Mouse (Mus musculus) CH12.LX (cell line): ENCODE measurements around the gene Col23a1.

ENCODE experiments used
- CHD2 ChIP-seq: IDR thresholded peaks from 2 replicates; pipeline ENCODE4 v1.6.1; 2011; ENCODE audit warnings: low read length, improper control_type of control experiment
- CTCF ChIP-seq, 2 experiments: IDR thresholded peaks in 1 of 2; conservative IDR thresholded peaks in 1 of 2; 2 replicates each; pipeline ENCODE4 v1.5.1; 2011 to 2012; ENCODE audit warnings: low read depth in 2 of 2, low read length in 2 of 2, improper control_type of control experiment in 1 of 2, inconsistent platforms in 1 of 2, mild to moderate bottlenecking in 1 of 2, moderate library complexity in 1 of 2
- ELF1 ChIP-seq: IDR thresholded peaks from 2 replicates; pipeline ENCODE4 v1.6.1; 2014; ENCODE audit warnings: low read depth, mild to moderate bottlenecking, inconsistent platforms, low read length, improper control_type of control experiment
- GABPA ChIP-seq: IDR thresholded peaks from 2 replicates; pipeline ENCODE4 v1.6.1; 2012; ENCODE audit warnings: low read depth, low read length, improper control_type of control experiment, inconsistent platforms; ENCODE audit not compliant: insufficient replicate concordance
- KAT2A ChIP-seq: IDR thresholded peaks from 2 replicates; pipeline ENCODE4 v1.6.1; 2012; ENCODE audit warnings: low read length, improper control_type of control experiment, inconsistent platforms; ENCODE audit not compliant: insufficient replicate concordance
- POLR2A ChIP-seq: IDR thresholded peaks from 2 replicates; pipeline ENCODE4 v1.6.1; 2011; ENCODE audit warnings: low read depth, mild to moderate bottlenecking, improper control_type of control experiment, low read length
- RAD21 ChIP-seq: IDR thresholded peaks from 2 replicates; pipeline ENCODE4 v1.6.1; 2011; ENCODE audit warnings: low read depth, mild to moderate bottlenecking, low read length, improper control_type of control experiment, moderate library complexity
- SMC3 ChIP-seq: IDR thresholded peaks from 2 replicates; pipeline ENCODE4 v1.6.1; 2011; ENCODE audit warnings: low read depth, low read length, improper control_type of control experiment
- TCF12 ChIP-seq: IDR thresholded peaks from 2 replicates; pipeline ENCODE4 v1.6.1; 2014; ENCODE audit warnings: low read depth, mild to moderate bottlenecking, inconsistent platforms, low read length, improper control_type of control experiment
- ZKSCAN1 ChIP-seq: IDR thresholded peaks from 2 replicates; pipeline ENCODE4 v1.6.1; 2012; ENCODE audit warnings: low read depth, inconsistent platforms, low read length, improper control_type of control experiment, borderline replicate concordance

DNA sequence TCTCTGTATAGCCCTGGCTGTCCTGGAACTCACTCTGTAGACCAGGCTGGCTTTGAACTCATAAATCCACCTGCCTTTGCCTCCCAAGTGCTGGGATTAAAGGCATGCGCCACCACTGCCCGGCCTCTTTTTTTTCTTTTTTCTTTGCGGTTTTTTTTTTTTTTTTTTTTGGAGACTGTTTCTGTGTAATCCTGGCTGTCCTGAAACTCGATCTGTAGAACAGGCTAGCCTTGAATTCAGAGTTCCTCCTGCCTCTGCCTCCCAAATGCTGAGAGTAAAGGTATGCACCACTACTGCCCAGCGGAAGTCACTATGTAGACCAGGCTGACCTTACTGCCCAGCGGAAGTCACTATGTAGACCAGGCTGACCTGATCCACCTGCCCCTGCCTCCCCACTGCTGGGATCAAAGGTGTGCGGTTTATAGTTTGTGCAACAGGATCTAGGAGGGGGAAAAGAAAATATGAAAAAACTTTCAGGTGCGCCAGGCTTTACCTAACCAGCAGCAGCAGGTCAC lies 329.2 kb downstream of the Col23a1 start:
- TF ChIP-seq ELF1 (no peak), CTCF (conservative IDR thresholded peaks at IDR 0.05 in 1 of 2, IDR thresholded peaks at IDR 0.05 in 1 of 2; ENCODE audit: low read depth in 2 of 2, low read length in 2 of 2) (no peak), ZKSCAN1 (no peak), TCF12 (no peak), CHD2 (no peak), SMC3 (no peak), RAD21 (no peak), KAT2A (no peak), GABPA (no peak), POLR2A (no peak)
